Comparison of ENCODE assay signal across 8 mouse cellular contexts in genomic region chr1:82476256-82476655, GRCm38 (mm10).
A peak's percentile ranks its signal among the peaks of the same experiment; 100 is the strongest.
DNase-seq lines count a peak whose midpoint lies in the region; TF ChIP-seq lines count a peak whose summit lies in the region.

No protein-coding gene starts in this region.

- DNase-seq in layer of hippocampus, adult 11-12 months (ENCODE audit: low spot score), result peak; percentile 24
- no peak for DNase-seq in layer of hippocampus, adult 9-11 months
- DNase-seq in MEL (ENCODE audit: low read depth, low spot score), result peak; percentile 5
- peak; percentile 81 for DNase-seq in embryo, embryonic 10 days (ENCODE audit: low spot score)
- peak; percentile 38 to 72 for DNase-seq in heart, postnatal 10 days
- DNase-seq in lung, postnatal 36 days, result peak; percentile 12
- no peak for DNase-seq in spleen, adult 12 weeks (ENCODE audit: low spot score)
- DNase-seq in T-cell, adult 2 months (ENCODE audit: low spot score), result no peak

- TF ChIP-seq RAD21 in MEL (IDR thresholded peaks at IDR 0.05; ENCODE audit: low read depth, low read length), result peak; percentile 69

- no peak overlapping the region for H3K9ac ChIP-seq in MEL (ENCODE audit: control insufficient read depth, low read depth, low read length, poor library complexity, severe bottlenecking)

- no peak for TF ChIP-seq POLR2A in MEL (IDR thresholded peaks at IDR 0.05; ENCODE audit: control insufficient read depth in 1 of 2, insufficient read depth in 1 of 2, low read depth in 1 of 2, low read length in 2 of 2, poor library complexity in 1 of 2)

- H3K27me3 ChIP-seq in MEL (ENCODE audit: control insufficient read depth in 1 of 2, insufficient read depth in 2 of 2, low read length in 2 of 2), result no peaks in the 10 kb centered on the region

- H3K27ac ChIP-seq in MEL (ENCODE audit: control insufficient read depth, low read depth, low read length), result no peak overlapping the region

- no peak overlapping the region for H3K4me3 ChIP-seq in MEL (ENCODE audit: control insufficient read depth in 1 of 2, insufficient read depth in 1 of 2, low read depth in 2 of 2, low read length in 2 of 2)

- H3K4me1 ChIP-seq in MEL (ENCODE audit: control insufficient read depth in 1 of 2, insufficient read depth in 2 of 2, low read length in 2 of 2), result no peaks in the 10 kb centered on the region

- H3K79me2 ChIP-seq in MEL (ENCODE audit: control insufficient read depth, insufficient read depth, low read length, poor library complexity), result no peaks in the 10 kb centered on the region

- H3K9me3 ChIP-seq in MEL (replicated peaks; ENCODE audit: insufficient read depth, low read length), result no peaks in the 10 kb centered on the region

- TF ChIP-seq EP300 in MEL (IDR thresholded peaks at IDR 0.05; ENCODE audit: low read depth in 1 of 2, low read length in 2 of 2), result no peak

- no peaks in the 10 kb centered on the region for H3K36me3 ChIP-seq in MEL (ENCODE audit: control insufficient read depth in 1 of 2, insufficient read depth in 2 of 2, low read length in 2 of 2)

- intact Hi-C loops in heart, postnatal 10 days (cut with DNase I), result loop anchor here (5.0 kb wide), 2 partner anchors 184 to 1159 kb away; partner anchors contain the start of gene Irs1

- peak; percentile 53 to 77 (median 72) for TF ChIP-seq CTCF in MEL (IDR thresholded peaks at IDR 0.05 in 2 of 3, conservative IDR thresholded peaks at IDR 0.05 in 1 of 3; ENCODE audit: control insufficient read depth in 1 of 3, insufficient read depth in 1 of 3, low read depth in 2 of 3, low read length in 3 of 3, poor library complexity in 1 of 3, severe bottlenecking in 1 of 3)

TF ChIP-seq in MEL, 35 proteins besides CTCF, POLR2A, EP300 and RAD21:
- TF ChIP-seq ETS1 (IDR thresholded peaks at IDR 0.05; ENCODE audit: low read depth, low read length), result no peak
- peak; percentile 51 for TF ChIP-seq SMC3 (IDR thresholded peaks at IDR 0.05; ENCODE audit: low read depth, low read length)
- no peak for TF ChIP-seq ZMIZ1 (IDR thresholded peaks at IDR 0.05; ENCODE audit: low read depth, low read length)
- TF ChIP-seq ZC3H11A (IDR thresholded peaks at IDR 0.05; ENCODE audit: low read depth, low read length), result peak; percentile 43; the same call in 1 of the 2 replicates
- no peak for TF ChIP-seq TAL1 (IDR thresholded peaks at IDR 0.05; ENCODE audit: low read length)

Comparison
In these comparisons a context has a peak if more than half of its experiments do, and no peak if none do; other contexts are left out.
1. DNase-seq: peak in layer of hippocampus, adult 11-12 months (single experiment), MEL (single experiment), embryo, embryonic 10 days (single experiment), heart, postnatal 10 days (2 of 2) and lung, postnatal 36 days (single experiment); none in layer of hippocampus, adult 9-11 months (single experiment), spleen, adult 12 weeks (single experiment) and T-cell, adult 2 months (single experiment).